ENCODE assay signal across 20 mouse cellular contexts in genomic region chr1:82298586-82298985, GRCm38 (mm10). TPM values are rescaled to one million over a fixed set of nuclear protein-coding genes. Genes with fewer than 3 reads are reported as not detected.
DNase-seq lines count a peak whose midpoint lies in the region; ATAC-seq and TF ChIP-seq lines count a peak whose summit lies in the region.
"Had no signal": no experiment of that assay in that cellular context is flagged by ENCODE, and none has a peak within 500 bp of the region (broad histone marks: within the 10 kb centered on the region; RNA-seq: fewer than 3 reads in every experiment).

No protein-coding gene starts in this region.

- intact Hi-C loops in heart, postnatal 14 days (cut with DNase I), result loop anchor here (10.0 kb wide), 1 partner anchor 704 kb away; no protein-coding TSS in a partner anchor

- no peaks in the 10 kb centered on the region for H3K36me3 ChIP-seq in liver, embryonic 11.5 days (ENCODE audit: control insufficient read depth, insufficient read depth, low read length)
- H3K36me3 ChIP-seq in forebrain, postnatal 0 days (ENCODE audit: insufficient read depth), result no peaks in the 10 kb centered on the region
- H3K36me3 ChIP-seq: embryonic facial prominence, embryonic 13.5 days; forebrain, embryonic 12.5 days; heart, embryonic 12.5 days; hindbrain, embryonic 15.5 days had no signal

- H3K27ac ChIP-seq in liver, embryonic 11.5 days (ENCODE audit: low read depth, low read length), result no peak overlapping the region
- no peak overlapping the region for H3K27ac ChIP-seq in forebrain, postnatal 0 days (ENCODE audit: low read depth, low read length)
- H3K27ac ChIP-seq: embryonic facial prominence, embryonic 13.5 days; forebrain, embryonic 12.5 days; hindbrain, embryonic 15.5 days had no signal

- peaks cover 5% of the 10 kb centered on the region for H3K27me3 ChIP-seq in liver, embryonic 11.5 days (replicated peaks; ENCODE audit: control insufficient read depth, insufficient read depth, low read length)
- H3K27me3 ChIP-seq in forebrain, postnatal 0 days (ENCODE audit: insufficient read depth, low read length), result no peaks in the 10 kb centered on the region
- H3K27me3 ChIP-seq: embryonic facial prominence, embryonic 13.5 days; hindbrain, embryonic 15.5 days had no signal

- no peak overlapping the region for H3K9ac ChIP-seq in liver, embryonic 11.5 days (ENCODE audit: low read depth, low read length)
- H3K9ac ChIP-seq in forebrain, postnatal 0 days, result no peak overlapping the region
- H3K9ac ChIP-seq: embryonic facial prominence, embryonic 13.5 days; forebrain, embryonic 12.5 days; heart, embryonic 12.5 days; hindbrain, embryonic 15.5 days had no signal

- TF ChIP-seq CTCF in forebrain, postnatal 0 days (IDR thresholded peaks at IDR 0.05; ENCODE audit: low read depth), result no peak

- no peaks in the 10 kb centered on the region for H3K9me3 ChIP-seq in liver, embryonic 11.5 days (ENCODE audit: control insufficient read depth, low read length)
- H3K9me3 ChIP-seq in forebrain, postnatal 0 days (ENCODE audit: low read length), result no peaks in the 10 kb centered on the region
- H3K9me3 ChIP-seq: embryonic facial prominence, embryonic 13.5 days; forebrain, embryonic 12.5 days; heart, embryonic 12.5 days; hindbrain, embryonic 15.5 days had no signal

- WGBS in liver, embryonic 11.5 days, result 4% methylated on average over 1 of the region's 1 CpGs
- WGBS in forebrain, postnatal 0 days, result 44% methylated on average over 1 of the region's 1 CpGs

- no peak for ATAC-seq in liver, embryonic 11.5 days (replicated peaks; ENCODE audit: low FRiP score)
- no peak for ATAC-seq in forebrain, postnatal 0 days
- ATAC-seq: forebrain, embryonic 16.5 days; inflammation-experienced regulatory T-cells, adult 6 months had no signal

- H3K4me2 ChIP-seq in liver, embryonic 11.5 days, result no peak overlapping the region
- H3K4me2 ChIP-seq in forebrain, postnatal 0 days (ENCODE audit: low read depth), result no peak overlapping the region
- H3K4me2 ChIP-seq: embryonic facial prominence, embryonic 13.5 days; forebrain, embryonic 12.5 days; heart, embryonic 12.5 days; hindbrain, embryonic 15.5 days had no signal

- DNase-seq in embryo, embryonic 10 days (ENCODE audit: low spot score), result peak; percentile 38
- no peak for DNase-seq in embryo, embryonic 9.5 days (ENCODE audit: extremely low spot score)
- DNase-seq in liver (peak; percentile 13), 416B (ENCODE audit: low read depth) (peak; percentile 18)
- DNase-seq in liver, embryonic 11.5 days (ENCODE audit: low spot score), result no peak
- DNase-seq in embryo, embryonic 10.5 days (ENCODE audit: low spot score), result peak; percentile 48
- no peak for DNase-seq in heart, postnatal 14 days
- no peak for DNase-seq in forebrain, postnatal 0 days
- DNase-seq: adrenal gland, adult 8-10 months; cerebellum, adult 8-10 months; cerebellum, postnatal 14 days; gastrocnemius, postnatal 14 days; heart, postnatal 36 days had no signal

- H3K4me1 ChIP-seq in liver, embryonic 11.5 days (replicated peaks; ENCODE audit: control insufficient read depth, insufficient read depth, low read length), result no peaks in the 10 kb centered on the region
- no peaks in the 10 kb centered on the region for H3K4me1 ChIP-seq in forebrain, postnatal 0 days (ENCODE audit: insufficient read depth)
- H3K4me1 ChIP-seq: embryonic facial prominence, embryonic 13.5 days; heart, embryonic 12.5 days; hindbrain, embryonic 15.5 days had no signal

- no peak overlapping the region for H3K4me3 ChIP-seq in liver, embryonic 11.5 days (ENCODE audit: low read depth, low read length)
- no peak overlapping the region for H3K4me3 ChIP-seq in forebrain, postnatal 0 days (ENCODE audit: low read depth, low read length)
- H3K4me3 ChIP-seq: embryonic facial prominence, embryonic 13.5 days; forebrain, embryonic 12.5 days; heart, embryonic 12.5 days; hindbrain, embryonic 15.5 days had no signal

RNA-seq across cellular contexts. Expression of gene Irs1, which starts 7.4 kb away (rescaled TPM):
- polyA plus RNA-seq in liver, embryonic 11.5 days (2014; fragmentation: Nextera tagmentation; extraction: Ambion mirVana), result 3.6 and 4.1 TPM in 2 replicates
- 10 to 100 TPM; 37.5 to 38.0 TPM for total RNA-seq in heart, postnatal 14 days (2021)
- total RNA-seq in forebrain, postnatal 0 days (2014; rRNA removed), result 32.7 and 45.3 TPM in 2 replicates
- 3.0 and 4.4 TPM in 2 replicates for polyA plus RNA-seq in forebrain, postnatal 0 days (2015; fragmentation: Nextera tagmentation; extraction: Ambion mirVana)
- total RNA-seq: common myeloid progenitor, adult 5-6 weeks had no signal
- polyA plus RNA-seq: inflammation-experienced regulatory T-cells, adult 6 months had no signal

RNA-seq across cellular contexts. Expression of gene Rhbdd1, which starts 17.7 kb away (rescaled TPM):
- polyA plus RNA-seq in liver, embryonic 11.5 days (2014; fragmentation: Nextera tagmentation; extraction: Ambion mirVana), result 10.9 and 12.1 TPM in 2 replicates
- total RNA-seq in heart, postnatal 14 days (2021), result 10 to 100 TPM; 10.1 to 11.5 TPM
- total RNA-seq in forebrain, postnatal 0 days (2014; rRNA removed), result 4.7 and 5.3 TPM in 2 replicates
- polyA plus RNA-seq in forebrain, postnatal 0 days (2015; fragmentation: Nextera tagmentation; extraction: Ambion mirVana), result 1.7 and 2.2 TPM in 2 replicates

Comparison
In these comparisons a context has a peak if more than half of its experiments do, and no peak if none do; other contexts are left out.
1. DNase-seq: peak in embryo, embryonic 10 days (single experiment), liver (single experiment), 416B (single experiment) and embryo, embryonic 10.5 days (single experiment); none in embryo, embryonic 9.5 days (single experiment), liver, embryonic 11.5 days (single experiment), heart, postnatal 14 days (0 of 2) and forebrain, postnatal 0 days (single experiment).